Mouse (Mus musculus): ENCODE measurements at regions not wholly inside any gene's neighbourhood (a gene's known extent, or its start where the extent isn't known, plus 50 kb on each side); places are given as distances from the start of the nearest gene placed in this dataset.

- TF ChIP-seq ZNF384 (IDR thresholded peaks at IDR 0.05; ENCODE audit: low read depth, low read length) = no peak
- TF ChIP-seq ZC3H11A (IDR thresholded peaks at IDR 0.05; ENCODE audit: borderline replicate concordance, low read depth, low read length) = no peak
- no peak for TF ChIP-seq MAFK (IDR thresholded peaks at IDR 0.05; ENCODE audit: insufficient read depth, low read depth, low read length)
- no peak for TF ChIP-seq CHD2 (IDR thresholded peaks at IDR 0.05; ENCODE audit: low read depth, low read length)
These were observed 344.2 kb upstream of the Arhgap42 start for GRCm38 (mm10) chr9:9583011-9583605.
